In the genomic region with DNA sequence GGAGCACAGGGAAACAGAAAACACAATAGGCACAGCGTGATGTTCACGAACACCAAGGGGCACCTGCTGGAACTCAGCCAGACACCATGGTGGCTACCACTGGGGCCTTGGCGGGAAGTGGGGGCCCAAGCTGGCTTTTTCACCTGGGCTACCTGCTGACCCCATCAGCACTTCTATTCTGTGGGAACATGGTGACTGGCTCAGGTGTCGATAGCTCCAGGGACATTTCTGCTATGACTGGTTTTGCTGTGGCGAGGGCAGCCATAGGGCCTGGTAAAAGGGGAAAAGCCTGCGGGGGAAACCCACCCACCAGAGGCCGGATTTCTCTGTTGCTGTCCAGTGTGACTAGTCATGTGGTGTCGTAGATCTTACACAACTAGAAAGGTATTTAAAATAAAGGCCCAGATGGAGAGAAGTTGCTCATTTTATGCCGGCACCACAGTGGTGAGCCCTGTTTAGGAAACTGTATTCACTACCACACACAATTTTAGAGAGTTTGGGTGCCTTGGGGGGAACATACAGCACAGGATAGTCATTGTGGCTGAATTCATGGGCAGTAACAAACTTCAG, we compare ENCODE assay signal across 13 mouse cellular contexts.
"Had no signal": no experiment of that assay in that cellular context is flagged by ENCODE, and none has a peak within 500 bp of the region (broad histone marks: within the 10 kb centered on the region; RNA-seq: fewer than 3 reads in every experiment).

No protein-coding gene starts in this region.

- H3K4me1 ChIP-seq: liver, embryonic 15.5 days; lung, embryonic 15.5 days; midbrain, embryonic 13.5 days; midbrain, embryonic 15.5 days; neural tube, embryonic 12.5 days had no signal

- DNase-seq: liver, postnatal 0 days; right cerebral cortex, postnatal 14 days; thymus, adult 18-20 months; thymus, postnatal 14 days; thymus, postnatal 36 days had no signal

- H3K36me3 ChIP-seq: liver, embryonic 15.5 days; lung, embryonic 15.5 days; midbrain, embryonic 13.5 days; midbrain, embryonic 15.5 days had no signal

- H3K27me3 ChIP-seq: liver, embryonic 15.5 days; lung, embryonic 15.5 days; megakaryocyte, embryonic 14.5 days; midbrain, embryonic 13.5 days; midbrain, embryonic 15.5 days; neural tube, embryonic 12.5 days had no signal

- H3K9me3 ChIP-seq: liver, embryonic 15.5 days; lung, embryonic 15.5 days; megakaryocyte, embryonic 14.5 days; midbrain, embryonic 13.5 days; midbrain, embryonic 15.5 days; neural tube, embryonic 12.5 days had no signal

- H3K9ac ChIP-seq: liver, embryonic 15.5 days; liver, postnatal 0 days; lung, embryonic 15.5 days; midbrain, embryonic 13.5 days; midbrain, embryonic 15.5 days; neural tube, embryonic 12.5 days had no signal

- H3K4me3 ChIP-seq: liver, embryonic 15.5 days; lung, embryonic 15.5 days; megakaryocyte, embryonic 14.5 days; midbrain, embryonic 13.5 days; midbrain, embryonic 15.5 days; neural tube, embryonic 12.5 days had no signal

- H3K4me2 ChIP-seq: liver, embryonic 15.5 days; lung, embryonic 15.5 days; midbrain, embryonic 11.5 days; midbrain, embryonic 13.5 days; midbrain, embryonic 15.5 days; neural tube, embryonic 12.5 days had no signal

- H3K27ac ChIP-seq: liver, embryonic 15.5 days; lung, embryonic 15.5 days; macrophage; midbrain, embryonic 13.5 days; midbrain, embryonic 15.5 days; neural tube, embryonic 12.5 days had no signal
